Mouse (Mus musculus) thymus, postnatal 4 days (tissue): ENCODE data around the gene Syna.
A peak's percentile ranks its signal among the peaks of the same experiment; 100 is the strongest.

Source experiments
- DNase-seq: peaks from one replicate; pipeline ENCODE4 v3.0.0; 2021

Gene Syna

GRCm38 (mm10) chr5:134560071-134560449 lies at the start of gene Syna:
TSS of gene Syna (minus strand) at chr5:134560171.
- no peak for DNase-seq

- DNase-seq = no peak
These were observed 47.1 kb upstream of the Syna start for GRCm38 (mm10) chr5:134607121-134607520.

GRCm38 (mm10) chr5:134606314-134606713 lies 46.3 kb upstream of the Syna start:
- peak; percentile 48 for DNase-seq

GRCm38 (mm10) chr5:134604376-134604775 lies 44.4 kb upstream of the Syna start:
- DNase-seq = no peak

- DNase-seq = no peak
These were observed 37.7 kb upstream of the Syna start for GRCm38 (mm10) chr5:134597711-134598110.

- no peak for DNase-seq
These were observed 33.1 kb upstream of the Syna start for GRCm38 (mm10) chr5:134593093-134593492.

- no peak for DNase-seq
These were observed 32.1 kb upstream of the Syna start for GRCm38 (mm10) chr5:134592026-134592581.

GRCm38 (mm10) chr5:134589900-134590299 lies 29.9 kb upstream of the Syna start:
- DNase-seq = no peak

GRCm38 (mm10) chr5:134584798-134585197 lies 24.8 kb upstream of the Syna start:
- no peak for DNase-seq

- no peak for DNase-seq
These were observed 23.9 kb upstream of the Syna start for GRCm38 (mm10) chr5:134583884-134584213.

GRCm38 (mm10) chr5:134583006-134583883 lies 23.3 kb upstream of the Syna start:
- DNase-seq = peak; percentile 25

GRCm38 (mm10) chr5:134582221-134582907 lies 22.4 kb upstream of the Syna start:
- DNase-seq = peak; percentile 98

GRCm38 (mm10) chr5:134581146-134581545 lies 21.2 kb upstream of the Syna start, which contains the start of gene Rfc2:
TSS of gene Rfc2 (plus strand) at chr5:134581366.
- no peak for DNase-seq

- DNase-seq = no peak
These were observed 19.2 kb upstream of the Syna start for GRCm38 (mm10) chr5:134579135-134579534.

GRCm38 (mm10) chr5:134577534-134577933 lies 17.6 kb upstream of the Syna start:
- no peak for DNase-seq

- no peak for DNase-seq
These were observed 16.7 kb upstream of the Syna start for GRCm38 (mm10) chr5:134576517-134577220.

- no peak for DNase-seq
These were observed 15.9 kb upstream of the Syna start for GRCm38 (mm10) chr5:134575833-134576232.

- DNase-seq = no peak
These were observed 12.7 kb upstream of the Syna start for GRCm38 (mm10) chr5:134572508-134573214.

GRCm38 (mm10) chr5:134571730-134572507 lies 11.9 kb upstream of the Syna start:
- DNase-seq = peak; percentile 48

- DNase-seq = no peak
These were observed 9.1 kb upstream of the Syna start for GRCm38 (mm10) chr5:134568964-134569491.

- no peak for DNase-seq
These were observed 8.1 kb upstream of the Syna start for GRCm38 (mm10) chr5:134568030-134568429.
